Mouse (Mus musculus): Measurements from ENCODE around the gene Dnajc3.

DNA sequence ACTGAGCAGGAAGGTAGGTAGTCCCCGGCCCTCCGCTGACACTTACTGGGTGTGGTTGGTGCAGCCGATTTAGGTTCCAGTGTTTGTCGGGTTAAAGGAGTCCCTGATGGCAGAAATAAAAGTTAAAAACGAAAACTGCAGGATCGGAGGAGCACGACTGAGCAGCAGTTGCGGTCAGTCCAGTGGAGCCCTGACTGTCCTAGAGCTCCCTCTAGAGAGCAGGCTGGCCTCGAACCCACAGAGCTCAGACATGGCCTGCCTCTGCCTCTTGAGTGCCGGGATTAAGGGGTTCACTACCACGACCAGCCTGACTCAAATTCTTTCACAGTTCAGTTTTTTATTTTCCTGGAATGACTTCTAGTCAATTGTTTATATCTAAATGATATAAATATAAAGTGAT, 37.8 kb upstream of the Dnajc3 start:
- peak; percentile 15; the same call in 1 of the 2 replicates for TF ChIP-seq CTCF (IDR thresholded peaks at IDR 0.05; ENCODE audit: low read depth)
- TF ChIP-seq EP300 (optimal IDR thresholded peaks at IDR 0.05), result no peak

All from stomach, postnatal 0 days (tissue).